Mouse (Mus musculus): ENCODE measurements around the gene Zbtb40. TPM values are rescaled to one million over a fixed set of nuclear protein-coding genes. Genes with fewer than 3 reads are reported as not detected.

Gene Zbtb40
- total RNA-seq (2014; rRNA removed) (7.5 and 8.4 TPM in 2 replicates), polyA plus RNA-seq (2015; fragmentation: Nextera tagmentation; extraction: Ambion mirVana) (0.99 and 1.2 TPM in 2 replicates)

DNA sequence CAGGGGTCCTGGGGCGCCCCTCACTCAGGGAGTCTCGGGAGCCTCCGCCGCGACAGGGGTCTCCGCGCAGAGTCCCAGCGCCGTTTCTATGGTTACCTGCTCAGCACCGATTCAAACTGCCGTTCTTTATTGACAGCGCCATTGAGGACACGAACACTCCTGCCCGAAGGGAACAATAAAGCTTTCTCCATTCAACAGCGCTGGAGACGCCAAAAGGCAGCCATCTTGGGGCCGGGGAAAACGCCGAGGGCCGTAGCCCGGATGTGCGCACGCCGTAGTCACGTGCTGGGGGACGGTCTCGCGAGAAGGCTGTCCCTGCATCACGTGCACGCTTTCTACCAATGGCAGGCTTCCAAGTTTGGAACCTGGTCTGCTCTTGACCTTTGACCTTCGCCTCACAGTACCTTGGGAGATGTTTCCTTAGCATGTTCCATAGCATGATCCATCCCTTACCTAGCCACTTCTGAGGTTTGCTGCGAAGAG lies at the start of gene Zbtb40:
TSS of gene Zbtb40 (minus strand) at position 252 of the 483 bp plus-strand sequence.
- no peaks in the 10 kb centered on the region for H3K9me3 ChIP-seq (ENCODE audit: low read length)
- 1% methylated on average over 32 of the region's 32 CpGs for WGBS
- peaks cover 27% of the 10 kb centered on the region; the same call in 1 of the 2 replicates for H3K27me3 ChIP-seq (ENCODE audit: insufficient read depth, low read length)
- DNase-seq (ENCODE audit: low spot score) (peak; percentile 99), ATAC-seq (ENCODE audit: low FRiP score) (peak; percentile 98)
- peak within 1 kb of the TSS; percentile 91 for H3K4me3 ChIP-seq (ENCODE audit: low read depth, low read length)
- H3K9ac ChIP-seq (replicated peaks; ENCODE audit: low read length, poor library complexity, severe bottlenecking) = peak within 1 kb of the TSS; percentile 62
- H3K4me1 ChIP-seq (ENCODE audit: insufficient read depth, low read length) = no peaks in the 10 kb centered on the region; the same call in 1 of the 2 replicates
- TF ChIP-seq CTCF (IDR thresholded peaks at IDR 0.05) = no peak
- H3K27ac ChIP-seq (ENCODE audit: low read depth, low read length) = peak within 1 kb of the TSS; percentile 80
- H3K36me3 ChIP-seq (ENCODE audit: insufficient read depth, low read length) = no peaks in the 10 kb centered on the region
- peak within 1 kb of the TSS; percentile 81 for H3K4me2 ChIP-seq (ENCODE audit: low read depth, low read length, poor library complexity, severe bottlenecking)

DNA sequence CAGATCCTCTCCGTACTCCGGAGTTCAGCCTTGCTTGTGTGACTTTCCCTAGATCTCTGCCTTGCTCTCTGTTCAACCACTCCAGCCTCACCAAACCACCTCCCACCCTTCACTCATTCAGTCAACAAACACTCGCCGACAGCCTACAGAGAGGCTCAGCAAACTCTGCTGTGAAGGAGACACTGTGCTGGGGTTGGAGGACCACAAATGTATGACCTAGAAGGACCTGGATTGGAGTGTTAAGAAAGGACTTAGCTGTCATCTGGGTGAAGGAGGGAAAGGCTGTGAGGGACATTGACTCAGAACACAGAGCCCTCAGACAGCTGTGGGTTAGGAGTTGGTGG lies 49.4 kb upstream of the Zbtb40 start:
- WGBS = 88% methylated on average over 4 of the region's 4 CpGs
- no peak for DNase-seq (ENCODE audit: low spot score)
- TF ChIP-seq CTCF (IDR thresholded peaks at IDR 0.05) = no peak
- Histone ChIP-seq H3K4me3 (ENCODE audit: low read depth, low read length) (no peak overlapping the region), H3K4me2 (ENCODE audit: low read depth, low read length, poor library complexity, severe bottlenecking) (no peak overlapping the region), H3K9me3 (ENCODE audit: low read length) (no peaks in the 10 kb centered on the region), H3K9ac (replicated peaks; ENCODE audit: low read length, poor library complexity, severe bottlenecking) (no peak overlapping the region), H3K36me3 (ENCODE audit: insufficient read depth, low read length) (no peaks in the 10 kb centered on the region), H3K27me3 (ENCODE audit: insufficient read depth, low read length) (no peaks in the 10 kb centered on the region), H3K4me1 (ENCODE audit: insufficient read depth, low read length) (no peaks in the 10 kb centered on the region), H3K27ac (ENCODE audit: low read depth, low read length) (no peak overlapping the region)
- ATAC-seq (ENCODE audit: low FRiP score) = no peak

DNA sequence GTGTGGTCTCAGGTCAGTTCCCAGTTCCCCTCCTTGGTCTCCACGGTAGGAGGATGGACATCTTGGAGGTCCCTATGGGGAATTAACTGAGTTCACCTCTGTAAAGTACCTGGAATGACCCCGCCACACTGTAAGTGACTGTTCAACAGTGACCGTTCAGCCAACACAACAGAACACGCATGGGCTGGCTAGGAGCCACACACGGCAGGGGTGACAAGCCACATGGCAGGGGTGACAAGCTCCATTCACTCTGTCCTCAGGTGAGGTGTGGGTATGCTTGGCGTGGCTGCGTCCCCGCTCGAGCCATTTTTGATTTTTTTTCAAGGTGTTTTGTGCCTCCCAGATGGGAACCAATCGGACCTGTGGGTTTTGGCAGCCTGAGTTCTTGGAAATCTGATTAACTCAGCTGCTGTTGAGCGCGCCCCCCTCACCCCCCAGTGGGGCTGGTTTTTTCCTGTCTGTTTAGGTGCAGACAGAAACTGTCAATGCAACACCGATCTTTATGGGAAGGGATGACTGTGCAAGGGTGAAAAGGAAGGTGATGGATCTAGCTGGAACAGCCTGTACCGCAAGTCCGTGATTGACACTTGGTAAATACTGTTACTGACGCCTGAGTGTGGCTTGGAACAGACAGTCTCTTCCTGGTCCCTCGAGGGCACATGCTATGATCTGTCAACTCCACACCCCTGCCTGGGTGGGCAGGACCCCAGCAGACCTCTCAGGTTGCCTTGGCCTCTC lies 48.8 kb upstream of the Zbtb40 start:
- DNase-seq (ENCODE audit: low spot score) = no peak
- no peak for ATAC-seq (ENCODE audit: low FRiP score)
- Histone ChIP-seq H3K9ac (replicated peaks; ENCODE audit: low read length, poor library complexity, severe bottlenecking) (no peak overlapping the region), H3K4me1 (ENCODE audit: insufficient read depth, low read length) (no peaks in the 10 kb centered on the region), H3K4me3 (ENCODE audit: low read depth, low read length) (no peak overlapping the region), H3K9me3 (ENCODE audit: low read length) (no peaks in the 10 kb centered on the region), H3K4me2 (ENCODE audit: low read depth, low read length, poor library complexity, severe bottlenecking) (no peak overlapping the region), H3K36me3 (ENCODE audit: insufficient read depth, low read length) (no peaks in the 10 kb centered on the region), H3K27me3 (ENCODE audit: insufficient read depth, low read length) (no peaks in the 10 kb centered on the region), H3K27ac (ENCODE audit: low read depth, low read length) (no peak overlapping the region)
- 88% methylated on average over 17 of the region's 17 CpGs for WGBS
- TF ChIP-seq CTCF (IDR thresholded peaks at IDR 0.05) = no peak

DNA sequence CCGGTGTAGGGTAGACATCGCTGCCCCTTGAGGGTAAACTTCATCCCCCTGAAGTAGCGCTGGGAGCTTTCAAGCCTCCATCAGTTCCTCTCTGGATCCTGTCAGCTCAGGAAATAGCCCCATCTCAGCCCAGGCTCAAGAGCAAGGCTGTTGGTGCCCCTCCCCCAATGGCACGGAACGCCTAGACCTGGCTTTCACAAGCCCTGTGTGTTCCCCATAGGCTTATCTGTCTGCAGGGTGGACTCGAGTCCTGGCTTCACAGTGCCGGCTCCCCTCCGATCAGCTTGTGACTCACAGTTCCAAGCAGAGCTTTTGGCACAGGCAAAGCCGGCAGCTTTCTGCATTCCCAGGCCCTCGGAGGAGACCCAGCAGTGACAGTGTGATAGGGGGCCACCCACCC lies 47.8 kb upstream of the Zbtb40 start:
- 48% methylated on average over 10 of the region's 10 CpGs for WGBS
- ATAC-seq (ENCODE audit: low FRiP score) = no peak
- TF ChIP-seq CTCF (IDR thresholded peaks at IDR 0.05) = no peak

DNA sequence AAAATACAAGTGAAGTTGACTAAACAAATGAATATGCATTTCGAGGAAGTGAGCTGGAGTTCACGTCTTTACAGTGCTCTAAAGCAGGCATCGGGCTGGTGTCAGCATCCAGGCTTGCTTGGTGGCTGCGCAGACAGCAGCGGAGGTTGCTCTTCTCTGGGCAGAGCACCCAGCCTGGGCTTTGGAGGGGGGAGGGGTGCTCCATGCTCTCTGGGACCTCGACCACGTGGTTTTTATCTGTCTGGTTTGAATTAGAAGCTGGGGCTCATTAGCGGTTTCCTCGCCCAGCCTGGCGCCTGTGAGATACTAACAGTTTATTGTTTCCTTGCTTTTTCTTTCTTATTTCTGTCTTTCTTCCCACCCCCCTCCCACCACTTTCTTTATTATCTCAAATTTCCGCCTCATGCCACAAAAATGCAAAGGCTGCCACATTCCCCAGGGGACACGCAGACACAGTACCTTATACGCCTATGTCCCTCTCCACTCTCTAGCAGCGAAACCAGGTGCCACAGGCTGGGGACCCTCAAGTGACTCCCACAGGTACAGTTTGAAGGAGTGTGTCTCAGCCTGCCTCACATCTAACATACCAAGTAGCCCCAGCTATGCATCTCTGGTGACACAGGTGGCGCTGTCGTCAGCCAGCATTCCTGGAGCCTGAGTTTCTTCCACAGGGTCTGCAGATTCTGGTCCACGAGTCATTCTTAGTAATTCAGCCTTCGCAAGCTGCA lies 36.6 kb upstream of the Zbtb40 start:
- TF ChIP-seq CTCF (IDR thresholded peaks at IDR 0.05) = peak; percentile 66
- no peak overlapping the region for H3K9ac ChIP-seq (replicated peaks; ENCODE audit: low read length, poor library complexity, severe bottlenecking)
- H3K27ac ChIP-seq (ENCODE audit: low read depth, low read length) = no peak overlapping the region
- no peak for ATAC-seq (ENCODE audit: low FRiP score)
- no peak overlapping the region for H3K4me2 ChIP-seq (ENCODE audit: low read depth, low read length, poor library complexity, severe bottlenecking)
- 51% methylated on average over 18 of the region's 18 CpGs for WGBS
- peak; percentile 56 for DNase-seq (ENCODE audit: low spot score)
- no peaks in the 10 kb centered on the region for H3K4me1 ChIP-seq (ENCODE audit: insufficient read depth, low read length)
- H3K27me3 ChIP-seq (ENCODE audit: insufficient read depth, low read length) = no peaks in the 10 kb centered on the region
- H3K36me3 ChIP-seq (ENCODE audit: insufficient read depth, low read length) = no peaks in the 10 kb centered on the region
- H3K9me3 ChIP-seq (ENCODE audit: low read length) = no peaks in the 10 kb centered on the region
- no peak overlapping the region for H3K4me3 ChIP-seq (ENCODE audit: low read depth, low read length)

More for the DNA sequence above, 47.8 kb upstream of the Zbtb40 start:
- H3K9ac ChIP-seq (replicated peaks; ENCODE audit: low read length, poor library complexity, severe bottlenecking) = no peak overlapping the region
- no peak overlapping the region for H3K4me3 ChIP-seq (ENCODE audit: low read depth, low read length)
- H3K36me3 ChIP-seq (ENCODE audit: insufficient read depth, low read length) = no peaks in the 10 kb centered on the region
- no peaks in the 10 kb centered on the region for H3K4me1 ChIP-seq (ENCODE audit: insufficient read depth, low read length)
- no peaks in the 10 kb centered on the region for H3K9me3 ChIP-seq (ENCODE audit: low read length)
- no peak for DNase-seq (ENCODE audit: low spot score)
- H3K27me3 ChIP-seq (ENCODE audit: insufficient read depth, low read length) = no peaks in the 10 kb centered on the region
- H3K4me2 ChIP-seq (ENCODE audit: low read depth, low read length, poor library complexity, severe bottlenecking) = no peak overlapping the region
- H3K27ac ChIP-seq (ENCODE audit: low read depth, low read length) = no peak overlapping the region

DNA sequence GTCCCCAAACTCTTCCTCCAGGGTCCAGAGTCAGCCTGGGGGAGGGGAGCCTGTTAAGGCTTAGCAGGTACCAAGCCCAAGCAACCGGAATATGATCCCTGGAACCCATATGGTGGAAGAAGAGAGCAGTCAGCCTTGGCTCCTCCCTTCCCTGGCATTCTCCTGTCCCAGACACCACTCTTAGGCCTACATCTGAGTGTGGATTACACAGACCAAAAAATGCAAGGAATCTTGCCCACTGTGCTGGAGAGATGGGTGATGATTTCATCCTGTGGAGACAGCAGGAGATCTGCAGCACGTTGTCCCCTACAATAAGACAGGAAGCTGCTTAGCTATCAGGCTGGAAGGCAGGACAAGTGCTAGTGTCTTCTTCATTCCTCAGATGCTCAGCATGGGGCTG lies 34.3 kb upstream of the Zbtb40 start:
- no peak overlapping the region for H3K4me3 ChIP-seq (ENCODE audit: low read depth, low read length)
- 52% methylated on average over 2 of the region's 2 CpGs for WGBS
- H3K4me1 ChIP-seq (ENCODE audit: insufficient read depth, low read length) = no peaks in the 10 kb centered on the region
- DNase-seq (ENCODE audit: low spot score) (no peak), ATAC-seq (ENCODE audit: low FRiP score) (no peak)
- no peak for TF ChIP-seq CTCF (IDR thresholded peaks at IDR 0.05)
- no peaks in the 10 kb centered on the region for H3K36me3 ChIP-seq (ENCODE audit: insufficient read depth, low read length)
- H3K27ac ChIP-seq (ENCODE audit: low read depth, low read length) = no peak overlapping the region
- H3K27me3 ChIP-seq (ENCODE audit: insufficient read depth, low read length) = no peaks in the 10 kb centered on the region
- H3K4me2 ChIP-seq (ENCODE audit: low read depth, low read length, poor library complexity, severe bottlenecking) = no peak overlapping the region
- H3K9ac ChIP-seq (replicated peaks; ENCODE audit: low read length, poor library complexity, severe bottlenecking) = no peak overlapping the region
- H3K9me3 ChIP-seq (ENCODE audit: low read length) = no peaks in the 10 kb centered on the region

All from midbrain, postnatal 0 days (tissue).